Mouse (Mus musculus): ENCODE data around the gene Slc16a1.

Slc16a1 gene

DNA sequence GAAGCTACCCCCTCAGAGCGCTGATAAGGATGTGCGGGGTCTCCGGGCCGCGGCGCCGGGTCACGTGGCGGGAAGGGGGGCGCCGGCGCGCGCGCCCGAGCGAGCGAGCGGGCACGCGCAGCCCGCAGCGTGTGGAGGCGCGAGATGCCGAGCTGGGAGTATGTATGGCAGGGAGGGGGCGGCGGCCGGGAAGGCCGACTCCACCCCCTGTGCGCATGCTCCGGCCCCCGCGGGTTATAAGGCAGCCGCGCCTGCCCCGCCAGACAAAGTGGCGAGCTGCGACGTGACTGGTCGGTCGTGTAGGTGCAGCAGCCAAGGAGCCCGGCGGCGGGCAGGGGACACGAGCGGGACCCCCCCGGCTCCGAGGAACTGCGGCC lies at the start of gene Slc16a1:
Gene Slc16a1 (plus strand): TSS at position 266 of the 377 bp plus-strand sequence.
- DNase-seq (ENCODE audit: low spot score in 2 of 2): peak; percentile 76 to 83

- no peak for DNase-seq (ENCODE audit: low spot score in 2 of 2)
Measured at GRCm38 (mm10) chr3:104596451-104597134, 41.9 kb upstream of the Slc16a1 start.

DNA sequence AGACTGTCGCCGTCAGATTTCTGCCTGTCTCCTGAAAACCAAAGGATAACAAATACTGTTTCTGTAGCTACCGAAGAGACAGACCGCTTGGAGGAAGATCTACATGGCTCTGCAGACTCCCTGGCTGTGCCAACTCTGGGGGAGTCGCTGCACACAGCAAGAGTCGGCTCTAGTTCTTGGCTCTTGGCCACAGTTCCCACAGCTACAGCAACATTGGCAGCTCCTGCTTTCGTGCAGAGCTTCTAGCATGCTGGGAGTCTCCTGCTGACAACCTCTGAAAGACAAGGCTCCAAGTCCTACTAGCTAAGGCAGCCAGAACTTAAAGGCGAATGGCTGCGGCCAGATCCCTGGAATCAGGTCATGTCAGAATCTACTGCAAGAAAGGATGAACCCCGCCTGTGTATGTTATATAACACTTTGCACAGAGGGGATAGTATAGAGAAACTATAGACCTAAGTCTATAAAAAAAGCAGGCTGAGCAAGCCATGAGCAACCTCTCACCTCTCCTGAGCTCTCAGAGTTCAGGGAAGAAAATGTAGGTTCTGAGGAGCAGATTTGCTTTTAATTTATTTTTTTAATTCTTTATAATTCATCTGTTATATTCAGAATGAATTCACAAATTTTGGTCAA lies 41.2 kb upstream of the Slc16a1 start:
- DNase-seq (ENCODE audit: low spot score in 2 of 2): no peak

DNA sequence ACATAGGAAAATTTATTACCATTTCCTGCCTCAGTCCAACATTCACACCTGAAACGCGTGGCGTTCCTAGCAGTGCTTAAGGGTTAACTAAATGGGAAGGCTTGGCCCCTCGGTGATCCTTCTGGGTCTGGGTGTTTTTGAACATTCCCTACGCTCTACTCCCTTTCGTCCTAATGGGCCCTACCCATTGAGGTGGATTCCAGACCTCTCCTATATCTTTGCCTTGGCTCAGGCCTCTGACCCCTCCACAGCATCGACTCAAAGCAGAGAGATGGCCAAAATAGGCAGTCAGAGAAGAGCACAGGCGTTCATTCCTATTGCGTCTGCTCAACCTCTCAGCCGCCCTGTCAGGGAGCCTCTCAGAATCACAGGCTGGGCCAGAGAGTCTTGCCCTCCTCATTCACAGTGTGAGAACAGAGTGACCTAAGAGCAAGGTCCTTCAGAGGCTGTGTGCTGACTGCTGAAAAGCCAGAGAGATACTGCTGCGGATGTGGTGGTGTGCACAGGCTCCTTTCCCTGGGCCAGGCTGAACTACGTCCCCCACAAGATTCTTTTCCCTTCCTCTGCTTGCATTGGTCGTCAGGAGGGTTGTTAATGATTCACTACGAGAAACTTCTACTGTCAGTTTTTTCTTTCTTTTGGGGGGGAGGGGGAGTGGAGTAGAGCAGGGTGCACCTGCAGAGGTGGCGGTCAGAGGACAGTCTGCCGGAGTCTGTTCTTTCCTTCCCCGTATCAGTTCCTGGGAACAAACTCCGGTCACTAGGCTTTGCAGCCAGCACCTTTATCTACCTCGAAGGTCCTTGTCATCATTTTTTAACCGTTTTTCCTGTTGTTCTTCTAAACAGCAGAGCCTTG lies 38.9 kb upstream of the Slc16a1 start:
- no peak for DNase-seq (ENCODE audit: low spot score in 2 of 2)

DNA sequence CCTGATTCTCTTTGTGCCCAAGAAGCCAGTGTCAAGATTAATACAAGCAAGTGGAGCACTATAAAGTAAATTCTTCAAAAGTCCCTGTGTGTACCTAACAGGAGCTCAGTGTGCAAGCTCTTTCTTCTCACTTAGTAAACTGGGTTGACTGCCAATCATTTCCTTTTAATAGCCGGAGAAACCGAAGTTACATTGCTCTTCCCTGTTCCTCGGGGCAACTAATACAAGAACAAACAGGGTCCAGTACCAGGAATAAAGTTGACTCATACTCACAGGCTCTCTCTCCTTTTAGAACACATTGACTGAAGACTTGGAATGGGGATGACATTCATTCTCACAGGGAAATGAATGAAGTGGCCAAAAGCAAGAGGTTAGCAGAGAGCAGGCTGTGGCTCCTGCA lies 37.8 kb upstream of the Slc16a1 start:
- DNase-seq (ENCODE audit: low spot score in 2 of 2): no peak

DNA sequence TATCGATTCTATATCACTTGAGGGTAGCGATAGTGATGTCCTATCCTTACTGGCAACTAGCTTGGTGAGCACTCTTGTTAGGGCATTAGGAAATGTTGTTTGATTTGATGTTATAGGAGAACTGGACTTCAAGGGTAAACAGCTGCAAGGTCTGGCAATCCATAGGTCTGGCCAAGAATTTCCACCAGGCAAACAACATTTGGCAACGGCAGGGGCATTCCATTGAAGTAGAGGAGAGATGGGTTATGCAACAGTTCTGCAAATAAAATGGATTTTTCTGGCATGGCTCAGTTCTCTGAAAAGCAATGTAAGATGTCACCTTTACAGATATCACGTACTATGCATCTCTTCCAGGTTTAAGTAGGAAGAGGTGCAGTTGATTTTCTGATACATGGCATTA lies 36.8 kb upstream of the Slc16a1 start:
- DNase-seq (ENCODE audit: low spot score in 2 of 2): no peak

- no peak for DNase-seq (ENCODE audit: low spot score in 2 of 2)
Measured at GRCm38 (mm10) chr3:104609690-104610380, 28.6 kb upstream of the Slc16a1 start.

DNA sequence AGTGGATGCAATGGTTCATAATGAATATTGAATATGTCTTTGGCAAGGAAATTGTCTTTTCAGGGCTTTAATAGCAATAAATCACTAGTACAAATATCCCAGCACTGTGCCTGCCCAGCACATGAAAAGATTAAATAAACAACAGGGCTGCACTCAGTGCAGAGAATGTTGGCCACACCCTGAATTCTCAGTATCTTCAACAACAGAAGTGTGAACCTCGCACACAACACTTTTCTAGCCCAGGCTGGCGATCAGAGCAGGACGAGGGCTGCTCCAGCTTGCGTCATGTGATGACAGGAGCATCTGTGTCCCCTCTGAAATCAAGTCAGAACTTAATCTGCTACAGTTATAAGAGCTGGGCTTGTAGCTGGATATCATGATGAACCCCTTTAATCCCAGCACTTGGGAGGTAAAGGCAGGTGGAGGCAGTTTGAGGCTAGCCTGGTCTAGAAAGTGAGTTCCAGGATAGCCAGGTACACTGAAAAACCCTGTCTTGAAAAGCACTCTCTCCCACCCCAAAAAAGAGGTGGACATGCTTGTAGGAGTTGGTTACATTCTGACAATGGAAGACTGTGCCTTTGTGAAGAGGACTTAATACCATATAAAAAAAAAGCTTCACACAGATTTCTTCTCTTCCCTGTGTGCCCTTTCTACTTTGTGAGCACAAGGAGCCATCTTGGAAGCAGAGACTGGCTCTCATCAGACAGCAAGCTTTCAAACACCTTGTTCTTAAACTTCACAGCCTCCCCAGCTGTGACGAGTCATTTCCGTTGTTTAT lies 27.8 kb upstream of the Slc16a1 start:
- DNase-seq (ENCODE audit: low spot score in 2 of 2): no peak

- no peak for DNase-seq (ENCODE audit: low spot score in 2 of 2)
Measured at GRCm38 (mm10) chr3:104611951-104612350, 26.5 kb upstream of the Slc16a1 start.

DNA sequence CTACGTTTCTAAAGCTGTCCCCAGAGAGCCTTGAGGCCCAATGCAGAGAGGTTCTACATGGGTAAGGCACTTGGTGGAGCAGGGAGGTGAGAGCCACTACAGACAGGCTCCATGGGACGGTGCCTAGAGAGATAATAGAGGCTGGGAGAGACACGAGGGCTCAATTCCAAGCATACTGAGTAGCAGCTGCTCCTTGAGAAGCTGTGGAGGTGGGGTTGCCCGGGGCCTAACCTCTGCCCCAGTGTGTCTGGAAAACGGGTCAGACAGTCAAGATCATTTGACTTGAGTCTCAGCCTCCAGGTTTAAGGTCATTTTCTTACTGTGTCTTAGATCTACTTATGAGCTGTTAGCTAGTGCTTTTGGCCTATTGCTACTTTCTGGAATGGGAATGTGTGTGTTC lies 25.4 kb upstream of the Slc16a1 start:
- DNase-seq (ENCODE audit: low spot score in 2 of 2): no peak

DNA sequence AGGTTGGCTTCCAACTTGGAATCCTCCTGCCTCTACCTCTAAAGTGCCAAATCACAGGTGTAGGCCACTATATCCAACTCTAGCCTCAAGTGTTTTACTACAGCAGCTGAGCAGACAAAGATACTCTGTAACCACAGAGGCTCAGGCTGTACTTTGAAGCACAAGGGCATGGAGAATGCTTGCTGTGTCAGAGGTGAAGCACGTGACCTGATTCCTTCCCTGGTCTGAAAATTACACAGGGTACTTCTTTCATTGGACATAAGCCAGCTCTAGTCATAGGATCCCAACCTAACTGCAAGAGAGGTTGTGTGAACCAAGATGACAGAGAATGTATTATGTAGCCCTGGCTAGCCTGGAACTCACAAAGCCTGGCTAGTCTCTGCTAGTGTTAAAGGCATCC lies 24.4 kb upstream of the Slc16a1 start:
- DNase-seq (ENCODE audit: low spot score in 2 of 2): no peak

DNA sequence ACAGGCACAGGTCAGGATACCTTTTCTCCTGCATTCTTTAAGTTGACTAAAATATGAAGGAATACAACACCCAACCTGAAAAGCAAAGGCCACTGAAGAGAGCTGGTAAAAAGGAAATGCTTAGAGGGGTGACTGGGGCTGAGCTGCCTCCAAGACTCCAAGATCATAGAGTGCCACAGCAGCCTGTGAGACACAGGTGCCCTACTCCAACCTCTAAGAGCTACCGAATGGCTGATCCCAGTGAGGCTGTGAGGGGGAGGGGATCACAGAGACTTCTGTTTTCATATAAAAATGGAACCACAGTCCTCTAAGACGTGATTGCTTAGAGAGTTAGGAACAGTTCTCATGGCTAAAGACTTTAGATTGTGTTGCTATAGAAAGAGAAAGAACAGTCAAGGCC lies 23.3 kb upstream of the Slc16a1 start:
- DNase-seq (ENCODE audit: low spot score in 2 of 2): no peak

DNA sequence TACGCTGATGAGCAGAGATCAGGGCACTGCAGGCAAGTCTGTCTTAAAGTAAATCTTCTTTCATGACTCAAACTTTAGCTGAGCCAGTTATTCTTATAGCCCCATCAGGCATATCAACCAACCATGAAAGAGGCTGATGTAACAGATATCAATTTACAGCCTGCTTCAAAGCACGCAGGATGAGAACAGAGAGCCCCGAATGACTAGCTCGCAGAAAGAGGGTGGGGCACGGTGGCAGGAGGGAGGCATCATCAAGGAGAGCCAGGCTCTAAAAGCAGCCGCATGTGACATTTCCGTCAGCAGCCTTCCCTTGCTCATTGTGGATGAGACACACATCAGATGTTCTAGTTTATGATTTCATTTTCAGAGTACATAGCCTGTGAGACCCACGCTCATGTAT lies 22.3 kb upstream of the Slc16a1 start:
- peak in 1 of 2 experiments; percentile 25 for DNase-seq (ENCODE audit: low spot score in 2 of 2)

DNA sequence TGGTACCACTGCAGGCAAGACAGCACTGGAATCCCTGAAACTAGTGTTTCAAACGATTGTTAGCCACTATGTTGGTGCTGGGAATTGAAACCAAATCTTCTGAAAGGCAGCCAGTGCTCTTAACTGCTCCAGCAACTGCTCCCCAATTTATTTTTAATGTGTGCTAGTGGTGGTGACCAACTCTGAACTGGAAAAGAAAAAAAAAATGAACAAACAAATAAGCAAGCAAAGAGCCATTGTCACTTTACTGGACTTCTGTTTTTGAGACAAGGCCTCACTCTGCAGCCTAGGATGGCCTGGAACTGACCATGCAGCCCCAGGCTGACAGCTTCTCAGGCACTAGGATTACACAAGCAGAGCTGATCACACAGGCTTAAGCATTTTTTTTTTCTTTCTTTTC lies 16.6 kb upstream of the Slc16a1 start:
- no peak for DNase-seq (ENCODE audit: low spot score in 2 of 2)

- no peak for DNase-seq (ENCODE audit: low spot score in 2 of 2)
Measured at GRCm38 (mm10) chr3:104629810-104630209, 8.7 kb upstream of the Slc16a1 start.

DNA sequence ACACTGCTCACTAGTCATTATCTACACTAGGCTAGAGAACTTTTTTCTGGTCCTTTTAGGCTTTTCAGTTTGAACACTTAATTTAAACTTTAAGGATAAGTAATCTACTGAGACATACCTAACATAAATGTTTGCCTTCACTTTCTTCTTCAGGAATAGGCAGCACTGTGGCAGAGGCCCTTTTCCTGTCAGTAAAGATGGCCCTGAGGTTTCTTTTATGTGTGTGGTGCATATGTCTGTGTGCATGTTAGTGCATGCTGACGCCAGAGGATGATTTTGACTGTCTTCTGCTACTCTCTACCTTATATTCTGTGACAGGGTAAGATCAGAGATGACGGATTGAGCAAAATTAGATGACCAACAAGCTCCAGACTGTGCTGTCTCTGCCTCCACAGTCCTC lies 7.5 kb upstream of the Slc16a1 start:
- no peak for DNase-seq (ENCODE audit: low spot score in 2 of 2)

GRCm38 (mm10) chr3:104632560-104633162 lies 5.8 kb upstream of the Slc16a1 start:
- DNase-seq (ENCODE audit: low spot score in 2 of 2): no peak

GRCm38 (mm10) chr3:104636491-104636890 lies 2.0 kb upstream of the Slc16a1 start:
- no peak for DNase-seq (ENCODE audit: low spot score in 2 of 2)

DNA sequence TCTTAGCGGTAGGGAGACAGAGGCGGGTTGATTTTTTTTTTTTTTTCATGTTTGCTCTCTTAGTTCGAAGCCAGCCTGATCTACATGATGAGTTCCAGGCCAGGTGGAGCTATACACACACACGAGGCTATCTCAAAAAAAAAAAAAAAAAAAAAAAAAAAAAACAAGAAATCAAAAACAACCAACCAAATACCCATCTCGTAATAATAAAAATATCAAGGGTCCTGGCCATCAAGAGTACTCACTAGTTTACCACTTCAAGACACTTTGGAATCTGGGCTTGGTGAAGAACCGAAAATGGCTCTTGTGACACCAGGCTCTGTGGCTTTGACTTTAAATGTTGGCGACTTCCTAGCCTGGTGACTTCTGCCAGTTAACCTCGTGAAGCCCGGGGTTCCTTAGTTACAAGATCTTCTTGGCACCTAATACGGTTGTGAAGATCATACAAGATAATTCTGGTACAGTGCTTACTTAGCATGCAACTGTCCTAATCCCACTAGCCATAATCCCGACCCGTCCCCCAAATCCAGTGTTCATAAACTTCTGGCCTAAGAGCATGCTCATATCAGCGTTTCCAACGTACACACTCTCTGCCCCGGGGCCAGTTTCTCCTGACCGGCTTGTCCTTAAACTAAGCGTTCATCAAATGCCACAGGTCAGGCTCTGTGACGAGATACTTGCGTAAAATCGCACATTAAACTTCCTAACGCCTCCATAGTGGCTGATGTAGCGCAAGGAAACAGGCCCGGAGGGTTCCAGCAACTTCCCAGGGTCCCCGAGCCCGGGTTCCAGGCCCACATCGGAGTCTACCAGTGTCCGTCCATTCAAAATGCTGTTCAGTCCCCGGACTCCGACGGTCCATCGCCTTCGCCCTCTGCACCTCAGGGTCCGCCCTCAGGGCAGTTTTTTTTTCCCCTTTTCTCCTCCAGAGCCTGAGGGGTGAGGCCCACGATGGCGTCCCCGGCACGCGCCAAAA lies 753 bp upstream of the Slc16a1 start:
- peak; percentile 18 to 19 for DNase-seq (ENCODE audit: low spot score in 2 of 2)

All from natural killer cell, adult 2 months (primary cell).